Mouse (Mus musculus): Measurements from ENCODE around the gene Cep164. TPM values are rescaled to one million over a fixed set of nuclear protein-coding genes. Genes with fewer than 3 reads are reported as not detected.

Gene Cep164
- polyA plus RNA-seq, 1 experiment from 2014 or later, result 11.5 TPM

DNA sequence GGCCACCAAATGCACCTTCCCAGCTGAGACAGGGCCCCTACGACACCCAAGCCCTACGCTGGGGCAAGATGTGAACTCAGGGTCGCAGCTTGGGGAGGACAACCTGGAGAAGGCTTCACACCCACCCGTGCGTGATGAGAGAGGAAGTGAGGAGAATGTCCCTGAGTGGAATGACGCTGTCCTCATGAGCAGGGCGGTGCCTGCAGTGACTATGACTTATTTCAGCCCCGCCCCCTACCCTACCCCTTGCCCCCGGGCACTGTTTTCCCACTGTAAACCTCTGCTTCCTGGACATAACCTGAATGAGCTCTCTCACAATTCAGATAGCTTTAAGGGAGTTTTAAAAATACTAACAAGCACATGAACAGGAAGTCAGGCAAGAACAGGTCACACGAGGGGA is 13.0 kb downstream of the Cep164 start:
- Histone ChIP-seq H3K4me3 (replicated peaks; ENCODE audit: low read length) (no peak overlapping the region), H3K9ac (no peak overlapping the region), H3K36me3 (replicated peaks; ENCODE audit: control insufficient read depth, insufficient read depth) (0 out of 2 replicates have a peak, but pooled peaks cover 6% of the 10 kb centered on the region), H3K4me2 (replicated peaks) (no peak overlapping the region), H3K27me3 (ENCODE audit: control insufficient read depth, insufficient read depth, low read length) (no peaks in the 10 kb centered on the region), H3K4me1 (replicated peaks; ENCODE audit: control insufficient read depth, insufficient read depth, low read length) (no peaks in the 10 kb centered on the region), H3K27ac (0 out of 2 replicates have a peak overlapping the region, but pooled peaks have one; percentile 47), H3K9me3 (ENCODE audit: control insufficient read depth, low read length) (no peaks in the 10 kb centered on the region)
- WGBS, result 92% methylated on average over 10 of the region's 10 CpGs
- ATAC-seq (ENCODE audit: low FRiP score), result no peak
- no peak for DNase-seq (ENCODE audit: low spot score)

DNA sequence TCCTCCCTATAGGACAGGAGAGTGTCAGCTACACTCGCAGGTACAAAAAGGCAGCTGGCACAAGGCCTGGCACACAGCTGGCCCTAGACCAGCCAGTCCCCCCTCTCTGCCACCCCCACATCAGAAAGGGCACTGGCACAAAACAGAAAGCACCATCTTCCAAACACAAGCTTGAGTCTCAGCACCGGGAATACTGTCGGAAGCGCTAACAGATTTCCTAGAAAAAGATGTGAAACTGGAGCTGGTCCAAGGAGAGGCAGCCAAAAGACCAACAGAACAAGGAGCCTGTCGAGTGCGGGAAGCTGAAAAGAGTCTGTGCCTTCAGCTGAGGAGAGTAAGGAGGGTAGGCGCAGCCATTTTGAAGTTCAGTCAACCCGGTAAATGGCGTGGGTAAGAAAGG is 13.4 kb downstream of the Cep164 start:
- H3K4me2 ChIP-seq (replicated peaks), result no peak overlapping the region
- no peak overlapping the region for H3K4me3 ChIP-seq (replicated peaks; ENCODE audit: low read length)
- no peaks in the 10 kb centered on the region for H3K4me1 ChIP-seq (replicated peaks; ENCODE audit: control insufficient read depth, insufficient read depth, low read length)
- no peak overlapping the region for H3K9ac ChIP-seq
- WGBS, result 78% methylated on average over 9 of the region's 9 CpGs
- ATAC-seq (ENCODE audit: low FRiP score) (no peak), DNase-seq (ENCODE audit: low spot score) (no peak)
- no peaks in the 10 kb centered on the region for H3K9me3 ChIP-seq (ENCODE audit: control insufficient read depth, low read length)
- H3K27ac ChIP-seq, result 0 out of 2 replicates have a peak overlapping the region, but pooled peaks have one; percentile 47
- 0 out of 2 replicates have a peak, but pooled peaks cover 6% of the 10 kb centered on the region for H3K36me3 ChIP-seq (replicated peaks; ENCODE audit: control insufficient read depth, insufficient read depth)
- no peaks in the 10 kb centered on the region for H3K27me3 ChIP-seq (ENCODE audit: control insufficient read depth, insufficient read depth, low read length)

DNA sequence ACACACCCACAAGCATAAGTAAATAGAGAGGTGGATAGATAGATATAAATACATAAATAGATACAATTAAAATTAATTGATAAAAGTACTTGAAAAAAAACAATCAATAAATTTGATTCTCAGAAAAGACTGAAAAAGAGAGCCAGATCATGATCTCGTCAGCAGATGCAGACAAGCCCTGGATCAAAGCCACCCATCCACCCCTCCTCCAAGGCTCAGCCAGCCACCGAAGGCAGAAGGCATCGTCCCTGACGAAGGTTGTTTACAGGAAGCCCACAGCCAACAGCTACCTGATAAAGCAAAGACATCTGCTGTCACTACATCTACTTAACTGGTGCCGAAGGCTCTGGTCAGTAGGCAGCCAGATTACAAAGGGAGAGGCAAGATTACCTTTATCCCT is 16.5 kb downstream of the Cep164 start:
- H3K4me2 ChIP-seq (replicated peaks), result no peak overlapping the region
- 78% methylated on average over 5 of the region's 5 CpGs for WGBS
- DNase-seq (ENCODE audit: low spot score), result no peak

DNA sequence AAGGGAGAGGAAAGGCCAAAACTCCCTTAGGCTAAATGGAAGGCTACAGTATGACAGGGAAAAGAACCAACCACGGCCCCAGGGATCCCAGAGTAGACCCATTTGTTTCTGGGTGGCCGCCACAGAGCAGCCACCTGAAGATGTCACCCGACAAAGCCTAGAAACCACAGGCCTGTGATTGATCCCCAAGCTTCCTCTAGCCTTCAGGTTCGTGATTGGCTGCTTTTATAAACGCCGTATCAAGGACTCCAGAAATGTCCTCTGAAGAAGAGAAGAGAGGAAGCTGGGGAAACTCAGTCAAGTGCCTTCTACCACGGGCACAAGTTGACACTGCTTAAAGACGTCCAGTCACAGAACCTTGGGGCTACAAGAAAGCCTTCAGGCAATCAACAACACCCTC is 20.7 kb downstream of the Cep164 start:
- H3K27ac ChIP-seq, result no peak overlapping the region
- no peaks in the 10 kb centered on the region for H3K9me3 ChIP-seq (ENCODE audit: control insufficient read depth, low read length)
- no peak overlapping the region for H3K4me3 ChIP-seq (replicated peaks; ENCODE audit: low read length)
- no peak for ATAC-seq (ENCODE audit: low FRiP score)
- peaks cover 20% of the 10 kb centered on the region for H3K36me3 ChIP-seq (replicated peaks; ENCODE audit: control insufficient read depth, insufficient read depth)
- H3K4me1 ChIP-seq (replicated peaks; ENCODE audit: control insufficient read depth, insufficient read depth, low read length), result no peaks in the 10 kb centered on the region
- WGBS, result 89% methylated on average over 8 of the region's 8 CpGs
- DNase-seq (ENCODE audit: low spot score), result no peak
- no peaks in the 10 kb centered on the region for H3K27me3 ChIP-seq (ENCODE audit: control insufficient read depth, insufficient read depth, low read length)
- no peak overlapping the region for H3K9ac ChIP-seq
- no peak overlapping the region for H3K4me2 ChIP-seq (replicated peaks)

More for the DNA sequence above, 16.5 kb downstream of the Cep164 start:
- H3K9ac ChIP-seq, result no peak overlapping the region
- H3K4me3 ChIP-seq (replicated peaks; ENCODE audit: low read length), result no peak overlapping the region
- peaks cover 8% of the 10 kb centered on the region for H3K36me3 ChIP-seq (replicated peaks; ENCODE audit: control insufficient read depth, insufficient read depth)
- H3K4me1 ChIP-seq (replicated peaks; ENCODE audit: control insufficient read depth, insufficient read depth, low read length), result no peaks in the 10 kb centered on the region
- ATAC-seq (ENCODE audit: low FRiP score), result no peak
- H3K9me3 ChIP-seq (ENCODE audit: control insufficient read depth, low read length), result no peaks in the 10 kb centered on the region
- H3K27me3 ChIP-seq (ENCODE audit: control insufficient read depth, insufficient read depth, low read length), result no peaks in the 10 kb centered on the region
- H3K27ac ChIP-seq, result no peak overlapping the region

DNA sequence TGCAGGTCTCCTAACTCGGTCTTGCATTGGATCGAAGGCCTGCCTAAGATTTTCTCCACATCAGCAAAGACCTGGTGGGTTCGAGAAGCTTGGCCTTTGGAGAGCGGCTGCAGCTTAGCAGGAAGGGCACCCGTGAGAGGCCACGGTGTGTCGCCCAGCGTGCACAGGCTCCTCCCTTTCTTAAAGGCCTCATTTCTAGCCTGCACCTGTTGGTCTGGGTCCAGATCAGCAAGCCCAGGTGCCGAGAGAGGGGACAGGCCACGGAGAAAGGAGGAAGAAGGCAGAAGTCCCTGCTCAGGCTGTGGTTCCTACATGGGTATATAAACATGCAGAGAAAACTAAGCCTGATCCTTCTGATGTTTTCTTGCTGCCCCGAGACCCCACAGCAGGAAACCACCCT is 21.2 kb downstream of the Cep164 start:
- ATAC-seq (ENCODE audit: low FRiP score), result no peak
- no peaks in the 10 kb centered on the region for H3K9me3 ChIP-seq (ENCODE audit: control insufficient read depth, low read length)
- no peak overlapping the region for H3K4me2 ChIP-seq (replicated peaks)
- no peaks in the 10 kb centered on the region for H3K27me3 ChIP-seq (ENCODE audit: control insufficient read depth, insufficient read depth, low read length)
- H3K9ac ChIP-seq, result no peak overlapping the region
- DNase-seq (ENCODE audit: low spot score), result no peak
- 92% methylated on average over 11 of the region's 11 CpGs for WGBS
- H3K4me1 ChIP-seq (replicated peaks; ENCODE audit: control insufficient read depth, insufficient read depth, low read length), result no peaks in the 10 kb centered on the region
- H3K36me3 ChIP-seq (replicated peaks; ENCODE audit: control insufficient read depth, insufficient read depth), result peaks cover 20% of the 10 kb centered on the region
- no peak overlapping the region for H3K4me3 ChIP-seq (replicated peaks; ENCODE audit: low read length)
- no peak overlapping the region for H3K27ac ChIP-seq

DNA sequence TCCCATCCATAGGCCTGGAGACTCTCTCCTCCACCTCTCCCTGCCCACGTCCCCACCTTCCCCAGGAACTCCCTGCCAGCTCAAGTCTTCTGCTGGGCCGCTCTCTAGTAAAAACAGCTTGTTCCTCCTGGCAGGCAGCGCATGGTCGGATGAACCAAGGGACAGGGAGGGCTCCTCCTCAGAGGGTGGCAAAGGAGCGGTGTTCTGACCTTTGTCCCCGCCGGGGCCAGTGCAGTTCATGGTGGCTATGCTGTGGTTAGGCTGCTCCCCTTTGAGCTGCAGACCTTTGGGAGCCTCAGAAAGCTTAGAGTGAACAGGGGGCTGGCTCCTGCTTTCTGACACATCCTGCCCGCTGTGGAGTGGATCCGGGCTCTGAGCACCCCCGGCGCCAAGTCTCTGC is 21.6 kb downstream of the Cep164 start:
- Histone ChIP-seq H3K27me3 (ENCODE audit: control insufficient read depth, insufficient read depth, low read length) (no peaks in the 10 kb centered on the region), H3K4me3 (replicated peaks; ENCODE audit: low read length) (no peak overlapping the region), H3K4me2 (replicated peaks) (no peak overlapping the region), H3K27ac (no peak overlapping the region), H3K36me3 (replicated peaks; ENCODE audit: control insufficient read depth, insufficient read depth) (peaks cover 20% of the 10 kb centered on the region), H3K9me3 (ENCODE audit: control insufficient read depth, low read length) (no peaks in the 10 kb centered on the region), H3K4me1 (replicated peaks; ENCODE audit: control insufficient read depth, insufficient read depth, low read length) (no peaks in the 10 kb centered on the region), H3K9ac (no peak overlapping the region)
- ATAC-seq (ENCODE audit: low FRiP score) (no peak), DNase-seq (ENCODE audit: low spot score) (no peak)
- WGBS, result 92% methylated on average over 11 of the region's 11 CpGs

DNA sequence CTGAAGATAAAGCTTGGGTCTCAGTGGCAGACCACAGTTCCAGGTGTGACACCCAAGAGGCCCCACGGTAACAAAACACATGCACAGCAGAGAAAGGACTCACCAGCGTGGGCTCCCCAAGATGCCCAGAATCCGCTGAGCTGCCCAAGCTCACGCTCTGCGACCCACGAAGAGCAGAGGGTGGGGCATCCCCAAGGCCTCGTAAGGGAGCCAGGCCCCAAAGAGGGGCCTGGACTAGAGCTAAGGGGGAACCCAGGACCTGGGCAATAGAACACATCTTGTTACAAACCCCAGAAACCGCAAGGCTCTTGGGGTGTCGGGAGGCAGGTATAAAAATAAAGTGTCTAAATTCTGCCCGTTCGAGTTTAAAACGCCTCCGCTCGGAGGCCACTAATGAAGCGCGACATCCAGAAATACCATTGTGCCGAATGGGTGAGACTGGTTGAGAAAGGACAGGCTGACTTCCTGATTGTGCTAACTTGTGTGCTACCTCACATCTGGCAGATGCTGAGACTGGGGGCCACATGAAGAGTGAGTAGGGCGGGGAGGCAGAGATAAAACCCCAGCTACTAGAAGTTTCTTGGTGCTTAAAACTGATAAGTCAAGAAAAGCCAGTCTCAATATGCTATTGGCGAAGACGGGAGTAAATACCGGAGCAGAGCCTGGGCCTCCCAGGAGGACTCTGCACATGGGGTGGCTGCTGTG is 25.3 kb downstream of the Cep164 start:
- 76% methylated on average over 21 of the region's 21 CpGs for WGBS
- ATAC-seq (ENCODE audit: low FRiP score) (no peak), DNase-seq (ENCODE audit: low spot score) (no peak)
- no peaks in the 10 kb centered on the region; the same call in 1 of the 2 replicates for H3K4me1 ChIP-seq (replicated peaks; ENCODE audit: control insufficient read depth, insufficient read depth, low read length)
- no peak overlapping the region for H3K4me2 ChIP-seq (replicated peaks)
- no peaks in the 10 kb centered on the region for H3K27me3 ChIP-seq (ENCODE audit: control insufficient read depth, insufficient read depth, low read length)
- no peak overlapping the region for H3K27ac ChIP-seq
- no peak overlapping the region for H3K4me3 ChIP-seq (replicated peaks; ENCODE audit: low read length)
- H3K9me3 ChIP-seq (ENCODE audit: control insufficient read depth, low read length), result no peaks in the 10 kb centered on the region
- H3K36me3 ChIP-seq (replicated peaks; ENCODE audit: control insufficient read depth, insufficient read depth), result peaks cover 34% of the 10 kb centered on the region
- H3K9ac ChIP-seq, result no peak overlapping the region

DNA sequence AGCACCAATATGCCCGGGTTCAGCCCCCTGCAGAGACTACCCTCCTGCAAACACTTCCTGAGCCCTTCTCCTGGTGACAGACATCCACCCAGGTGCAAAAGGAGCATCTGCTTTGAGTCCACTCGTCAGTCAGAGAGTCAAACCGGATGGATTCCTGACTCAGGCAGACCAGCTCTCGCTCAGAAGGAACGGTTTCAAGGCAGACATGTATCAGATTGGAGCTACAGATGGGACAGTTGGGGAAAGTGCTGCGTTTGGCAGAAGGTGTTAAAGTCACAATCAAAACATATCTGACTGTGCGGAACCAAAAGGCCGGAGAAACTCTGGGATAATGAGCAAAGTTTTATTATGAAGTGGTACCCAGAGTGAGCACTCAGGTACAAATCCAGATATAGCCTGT is 29.1 kb downstream of the Cep164 start:
- Histone ChIP-seq H3K36me3 (replicated peaks; ENCODE audit: control insufficient read depth, insufficient read depth) (peaks cover 14% of the 10 kb centered on the region; the same call in 1 of the 2 replicates), H3K27me3 (ENCODE audit: control insufficient read depth, insufficient read depth, low read length) (no peaks in the 10 kb centered on the region), H3K9me3 (ENCODE audit: control insufficient read depth, low read length) (no peaks in the 10 kb centered on the region), H3K4me2 (replicated peaks) (no peak overlapping the region), H3K27ac (no peak overlapping the region), H3K4me1 (replicated peaks; ENCODE audit: control insufficient read depth, insufficient read depth, low read length) (no peaks in the 10 kb centered on the region; the same call in 1 of the 2 replicates), H3K4me3 (replicated peaks; ENCODE audit: low read length) (no peak overlapping the region), H3K9ac (no peak overlapping the region)
- DNase-seq (ENCODE audit: low spot score), result no peak
- 83% methylated on average over 8 of the region's 8 CpGs for WGBS
- no peak for ATAC-seq (ENCODE audit: low FRiP score)

DNA sequence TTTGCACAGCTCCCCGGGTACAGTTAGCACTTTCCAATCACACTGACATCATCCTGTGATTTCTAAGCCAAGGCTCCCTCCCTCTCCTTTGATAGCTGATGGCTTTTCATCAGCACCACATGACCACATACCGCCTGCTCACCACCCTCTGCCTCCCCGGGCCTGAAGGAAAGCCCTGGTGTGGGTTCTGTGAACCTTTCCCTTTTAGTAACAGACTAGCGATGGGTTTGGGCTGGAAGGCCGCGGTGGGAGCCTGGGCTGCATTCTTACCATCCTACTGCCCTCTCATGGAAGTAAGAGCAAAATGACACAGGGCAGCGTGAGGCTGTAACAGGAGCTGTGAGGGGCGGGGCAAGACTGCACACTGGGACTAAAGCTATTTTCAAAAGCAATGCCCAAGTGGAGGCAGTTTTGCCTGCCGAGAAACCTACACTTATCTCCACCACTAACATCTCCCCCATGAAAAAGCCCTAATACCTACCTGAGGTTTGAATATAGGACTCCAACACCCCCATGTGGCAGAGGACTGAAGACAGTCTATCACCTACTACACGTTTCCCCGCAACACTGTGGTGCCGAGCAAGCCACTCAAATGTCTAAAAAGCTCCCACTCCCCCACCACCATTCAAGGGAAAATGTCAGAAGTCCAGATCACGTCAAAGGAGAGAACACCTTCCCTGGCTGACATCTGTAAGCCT is 29.9 kb downstream of the Cep164 start:
- H3K4me3 ChIP-seq (replicated peaks; ENCODE audit: low read length), result no peak overlapping the region
- ATAC-seq (ENCODE audit: low FRiP score) (peak; percentile 66; the same call in 1 of the 2 replicates), DNase-seq (ENCODE audit: low spot score) (peak; percentile 56)
- no peaks in the 10 kb centered on the region for H3K9me3 ChIP-seq (ENCODE audit: control insufficient read depth, low read length)
- H3K27me3 ChIP-seq (ENCODE audit: control insufficient read depth, insufficient read depth, low read length), result no peaks in the 10 kb centered on the region
- H3K27ac ChIP-seq, result peak overlapping the region; percentile 53
- WGBS, result 17% methylated on average over 13 of the region's 13 CpGs
- no peak overlapping the region for H3K9ac ChIP-seq
- no peak overlapping the region for H3K4me2 ChIP-seq (replicated peaks)
- peaks cover 20% of the 10 kb centered on the region for H3K36me3 ChIP-seq (replicated peaks; ENCODE audit: control insufficient read depth, insufficient read depth)
- H3K4me1 ChIP-seq (replicated peaks; ENCODE audit: control insufficient read depth, insufficient read depth, low read length), result no peaks in the 10 kb centered on the region; the same call in 1 of the 2 replicates

Data from hindbrain, embryonic 14.5 days (tissue).